Mouse (Mus musculus): ENCODE measurements around the gene Prkcq. TPM values are rescaled to one million over a fixed set of nuclear protein-coding genes. Genes with fewer than 3 reads are reported as not detected.

The Prkcq gene
- polyA plus RNA-seq, 1 experiment, result 180 TPM

GRCm38 (mm10) chr2:11194732-11195340 lies 22.9 kb downstream of the Prkcq start:
- no peak overlapping the region for H3K27ac ChIP-seq (ENCODE audit: control insufficient read depth, insufficient read depth, low read depth, low read length)
- H3K4me1 ChIP-seq (ENCODE audit: control insufficient read depth, insufficient read depth, low read length), result no peaks in the 10 kb centered on the region
- H3K4me3 ChIP-seq (ENCODE audit: control insufficient read depth, low read depth, low read length), result no peak overlapping the region
- no peaks in the 10 kb centered on the region for H3K27me3 ChIP-seq (ENCODE audit: control insufficient read depth, insufficient read depth, low read length)
- H3K36me3 ChIP-seq (ENCODE audit: control insufficient read depth, insufficient read depth, low read length), result no peaks in the 10 kb centered on the region
- no peak for TF ChIP-seq POLR2A (IDR thresholded peaks at IDR 0.05; ENCODE audit: control insufficient read depth, low read depth, low read length)
- no peak for TF ChIP-seq CTCF (IDR thresholded peaks at IDR 0.05; ENCODE audit: control insufficient read depth, insufficient read depth, insufficient replicate concordance, low read depth, low read length)

GRCm38 (mm10) chr2:11196071-11196470 lies 24.2 kb downstream of the Prkcq start:
- no peaks in the 10 kb centered on the region for H3K27me3 ChIP-seq (ENCODE audit: control insufficient read depth, insufficient read depth, low read length)
- H3K36me3 ChIP-seq (ENCODE audit: control insufficient read depth, insufficient read depth, low read length), result no peaks in the 10 kb centered on the region
- no peak overlapping the region for H3K4me3 ChIP-seq (ENCODE audit: control insufficient read depth, low read depth, low read length)
- no peak for TF ChIP-seq POLR2A (IDR thresholded peaks at IDR 0.05; ENCODE audit: control insufficient read depth, low read depth, low read length)
- no peak for TF ChIP-seq CTCF (IDR thresholded peaks at IDR 0.05; ENCODE audit: control insufficient read depth, insufficient read depth, insufficient replicate concordance, low read depth, low read length)
- H3K27ac ChIP-seq (ENCODE audit: control insufficient read depth, insufficient read depth, low read depth, low read length), result no peak overlapping the region
- H3K4me1 ChIP-seq (ENCODE audit: control insufficient read depth, insufficient read depth, low read length), result no peaks in the 10 kb centered on the region

- H3K4me1 ChIP-seq (ENCODE audit: control insufficient read depth, insufficient read depth, low read length), result no peaks in the 10 kb centered on the region
- H3K4me3 ChIP-seq (ENCODE audit: control insufficient read depth, low read depth, low read length), result no peak overlapping the region
- H3K27ac ChIP-seq (ENCODE audit: control insufficient read depth, insufficient read depth, low read depth, low read length), result no peak overlapping the region
- no peaks in the 10 kb centered on the region for H3K36me3 ChIP-seq (ENCODE audit: control insufficient read depth, insufficient read depth, low read length)
- H3K27me3 ChIP-seq (ENCODE audit: control insufficient read depth, insufficient read depth, low read length), result no peaks in the 10 kb centered on the region
- no peak for TF ChIP-seq CTCF (IDR thresholded peaks at IDR 0.05; ENCODE audit: control insufficient read depth, insufficient read depth, insufficient replicate concordance, low read depth, low read length)
- no peak for TF ChIP-seq POLR2A (IDR thresholded peaks at IDR 0.05; ENCODE audit: control insufficient read depth, low read depth, low read length)
These were observed 25.1 kb downstream of the Prkcq start for GRCm38 (mm10) chr2:11196952-11197559.

- TF ChIP-seq POLR2A (IDR thresholded peaks at IDR 0.05; ENCODE audit: control insufficient read depth, low read depth, low read length), result no peak
- Histone ChIP-seq H3K36me3 (ENCODE audit: control insufficient read depth, insufficient read depth, low read length) (no peaks in the 10 kb centered on the region), H3K27me3 (ENCODE audit: control insufficient read depth, insufficient read depth, low read length) (no peaks in the 10 kb centered on the region), H3K4me1 (ENCODE audit: control insufficient read depth, insufficient read depth, low read length) (no peaks in the 10 kb centered on the region), H3K27ac (ENCODE audit: control insufficient read depth, insufficient read depth, low read depth, low read length) (no peak overlapping the region), H3K4me3 (ENCODE audit: control insufficient read depth, low read depth, low read length) (no peak overlapping the region)
These were observed 27.7 kb downstream of the Prkcq start for GRCm38 (mm10) chr2:11199624-11200023.

DNA sequence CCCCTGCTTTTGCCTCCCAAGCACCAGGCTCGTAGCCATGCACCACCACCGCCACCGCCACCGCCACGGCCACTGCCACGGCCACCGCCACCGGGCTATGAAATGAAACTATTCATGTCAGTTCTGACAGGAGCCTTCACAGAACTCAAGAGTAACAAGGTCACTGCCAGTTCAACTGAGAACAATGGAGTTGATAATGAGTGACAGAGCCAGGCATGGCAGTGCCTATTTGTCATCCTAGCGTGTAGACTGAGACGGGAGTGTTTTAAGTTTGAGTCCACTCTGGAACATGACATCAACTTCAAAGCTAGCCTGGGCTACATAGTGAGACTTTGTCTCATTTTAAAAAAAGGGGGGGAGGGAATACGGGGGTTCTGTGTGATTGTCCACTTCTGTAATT lies 30.9 kb downstream of the Prkcq start:
- Histone ChIP-seq H3K27ac (ENCODE audit: control insufficient read depth, insufficient read depth, low read depth, low read length) (no peak overlapping the region), H3K27me3 (ENCODE audit: control insufficient read depth, insufficient read depth, low read length) (no peaks in the 10 kb centered on the region), H3K4me3 (ENCODE audit: control insufficient read depth, low read depth, low read length) (no peak overlapping the region), H3K4me1 (ENCODE audit: control insufficient read depth, insufficient read depth, low read length) (no peaks in the 10 kb centered on the region), H3K36me3 (ENCODE audit: control insufficient read depth, insufficient read depth, low read length) (no peaks in the 10 kb centered on the region)
- TF ChIP-seq CTCF (IDR thresholded peaks at IDR 0.05; ENCODE audit: control insufficient read depth, insufficient read depth, insufficient replicate concordance, low read depth, low read length) (no peak), POLR2A (IDR thresholded peaks at IDR 0.05; ENCODE audit: control insufficient read depth, low read depth, low read length) (no peak)

DNA sequence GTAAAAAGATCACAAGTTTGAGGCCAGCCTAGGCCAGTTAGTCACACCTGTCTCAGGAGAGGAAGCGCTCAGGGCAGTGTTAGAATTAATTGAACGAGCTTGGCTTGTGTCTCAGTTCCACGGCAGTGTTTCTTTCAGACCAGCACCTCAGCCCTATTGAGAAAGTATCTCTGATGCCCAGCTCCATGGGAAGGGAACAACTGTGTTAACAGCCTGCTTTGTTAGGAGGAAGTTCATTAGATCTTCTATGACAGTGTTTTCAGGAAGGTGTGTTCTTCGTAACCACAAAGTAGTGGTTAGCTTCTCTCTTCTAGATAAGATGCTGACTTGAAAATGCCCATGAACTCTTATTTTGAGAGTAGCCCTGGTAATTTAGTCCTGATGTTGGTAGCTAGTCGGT lies 31.4 kb downstream of the Prkcq start:
- no peaks in the 10 kb centered on the region for H3K4me1 ChIP-seq (ENCODE audit: control insufficient read depth, insufficient read depth, low read length)
- no peak overlapping the region for H3K4me3 ChIP-seq (ENCODE audit: control insufficient read depth, low read depth, low read length)
- no peaks in the 10 kb centered on the region for H3K36me3 ChIP-seq (ENCODE audit: control insufficient read depth, insufficient read depth, low read length)
- TF ChIP-seq POLR2A (IDR thresholded peaks at IDR 0.05; ENCODE audit: control insufficient read depth, low read depth, low read length) (no peak), CTCF (IDR thresholded peaks at IDR 0.05; ENCODE audit: control insufficient read depth, insufficient read depth, insufficient replicate concordance, low read depth, low read length) (no peak)
- H3K27me3 ChIP-seq (ENCODE audit: control insufficient read depth, insufficient read depth, low read length), result no peaks in the 10 kb centered on the region
- H3K27ac ChIP-seq (ENCODE audit: control insufficient read depth, insufficient read depth, low read depth, low read length), result no peak overlapping the region

GRCm38 (mm10) chr2:11204232-11204631 lies 32.3 kb downstream of the Prkcq start:
- TF ChIP-seq POLR2A (IDR thresholded peaks at IDR 0.05; ENCODE audit: control insufficient read depth, low read depth, low read length) (no peak), CTCF (IDR thresholded peaks at IDR 0.05; ENCODE audit: control insufficient read depth, insufficient read depth, insufficient replicate concordance, low read depth, low read length) (no peak)
- Histone ChIP-seq H3K4me1 (ENCODE audit: control insufficient read depth, insufficient read depth, low read length) (no peaks in the 10 kb centered on the region), H3K36me3 (ENCODE audit: control insufficient read depth, insufficient read depth, low read length) (no peaks in the 10 kb centered on the region), H3K27me3 (ENCODE audit: control insufficient read depth, insufficient read depth, low read length) (no peaks in the 10 kb centered on the region), H3K27ac (ENCODE audit: control insufficient read depth, insufficient read depth, low read depth, low read length) (no peak overlapping the region), H3K4me3 (ENCODE audit: control insufficient read depth, low read depth, low read length) (no peak overlapping the region)
